Mouse (Mus musculus) embryonic facial prominence, embryonic 11.5 days (tissue): ENCODE measurements around the gene Lima1. TPM values are rescaled to one million over a fixed set of nuclear protein-coding genes. Genes with fewer than 3 reads are reported as not detected.
A peak's percentile ranks its signal among the peaks of the same experiment; 100 is the strongest.

ENCODE experiments used
- ATAC-seq: fragments of 200-750 bp; cut with Nextera tagmentation; replicated peaks from 2 replicates; pipeline ENCODE4 v1.8.0; 2017; ENCODE audit warnings: low read depth; ENCODE audit not compliant: insufficient number of reproducible peaks, low FRiP score, low TSS enrichment
- DNase-seq: peaks from one replicate; pipeline ENCODE4 v3.0.0-alpha.2; 2015; ENCODE audit warnings: low spot score
- H3K27ac ChIP-seq: fragments of 300-500 bp; sonication (generic); replicated peaks from 2 replicates; pipeline ENCODE4 v1.5.1; 2014; ENCODE audit warnings: mild to moderate bottlenecking, low read depth, low read length, control low read depth
- H3K27me3 ChIP-seq: fragments of 300-500 bp; sonication (generic); 2 replicates; pipeline ENCODE4 v1.6.1; 2014; ENCODE audit warnings: mild to moderate bottlenecking, low read length, moderate library complexity, mixed read lengths; ENCODE audit not compliant: control insufficient read depth, insufficient read depth
- H3K36me3 ChIP-seq: fragments of 300-500 bp; sonication (generic); replicated peaks from 2 replicates; pipeline ENCODE4 v1.6.1; 2014; ENCODE audit warnings: low read depth, mild to moderate bottlenecking, low read length, moderate library complexity, mixed read lengths; ENCODE audit not compliant: control insufficient read depth, insufficient read depth
- H3K4me1 ChIP-seq: fragments of 300-500 bp; sonication (generic); 2 replicates; pipeline ENCODE4 v1.6.1; 2014; ENCODE audit warnings: low read length, mixed read lengths; ENCODE audit not compliant: control insufficient read depth, insufficient read depth
- H3K4me2 ChIP-seq: fragments of 300-500 bp; sonication (generic); 2 replicates; pipeline ENCODE4 v1.6.1; 2014; ENCODE audit warnings: low read depth, mild to moderate bottlenecking, control low read depth, low read length, moderate library complexity
- H3K4me3 ChIP-seq: fragments of 300-500 bp; sonication (generic); 2 replicates; pipeline ENCODE4 v1.5.1; 2014; ENCODE audit warnings: low read depth, low read length, control low read depth
- H3K9ac ChIP-seq: fragments of 300-500 bp; sonication (generic); replicated peaks from 2 replicates; pipeline ENCODE4 v1.6.1; 2014; ENCODE audit warnings: mild to moderate bottlenecking, control low read depth, low read length
- H3K9me3 ChIP-seq: fragments of 300-500 bp; sonication (generic); replicated peaks from 2 replicates; pipeline ENCODE4 v1.6.1; 2016; ENCODE audit warnings: mild to moderate bottlenecking, low read length, inconsistent platforms, mixed read lengths; ENCODE audit not compliant: control insufficient read depth
- WGBS: fragments of 180-500 bp; shearing (Covaris S2); extraction: QIAGEN DNeasy Blood & Tissue Kit; methylation state at CpG from one replicate; pipeline ENCODE4 v1.1.7; 2014; 5-methylcytosine and 5-hydroxymethylcytosine counted together
- polyA plus RNA-seq: library from polyadenylated mRNA; unstranded; fragments of >200 nt; fragmentation: Nextera tagmentation; extraction: Ambion mirVana; gene quantifications from 2 replicates; pipeline ENCODE4 v1.2.1, GENCODE M21; 2014

Gene Lima1
- polyA plus RNA-seq, 1 experiment from 2014 or later: 80.8 TPM

DNA sequence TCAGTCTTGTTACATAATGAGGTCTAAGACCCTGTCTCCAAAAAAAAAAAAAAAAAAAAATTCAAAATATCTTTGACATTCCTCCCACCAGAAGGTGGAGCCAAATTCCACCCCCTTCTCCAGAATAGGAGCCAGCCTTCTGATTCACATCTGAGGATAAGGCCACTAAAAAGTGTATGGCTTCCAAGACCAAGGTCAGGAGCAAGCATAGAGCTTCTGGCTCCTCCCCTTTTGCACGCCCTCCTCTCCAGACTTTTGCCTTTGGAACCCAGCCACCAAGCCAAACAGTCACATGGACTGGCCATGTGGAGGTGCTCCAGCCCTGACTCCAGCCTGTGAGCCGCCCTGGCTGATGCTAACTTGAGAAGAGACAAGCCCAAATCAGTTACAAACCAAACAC is 35.3 kb downstream of the Lima1 start:
- H3K4me3 ChIP-seq: no peak overlapping the region
- no peak overlapping the region for H3K27ac ChIP-seq
- H3K9me3 ChIP-seq: no peaks in the 10 kb centered on the region
- no peak overlapping the region for H3K9ac ChIP-seq
- DNase-seq (no peak), ATAC-seq (no peak)
- H3K27me3 ChIP-seq: no peaks in the 10 kb centered on the region
- no peak overlapping the region for H3K4me2 ChIP-seq
- H3K4me1 ChIP-seq: no peaks in the 10 kb centered on the region
- WGBS: 82% methylated on average over 2 of the region's 2 CpGs
- H3K36me3 ChIP-seq: no peaks in the 10 kb centered on the region

DNA sequence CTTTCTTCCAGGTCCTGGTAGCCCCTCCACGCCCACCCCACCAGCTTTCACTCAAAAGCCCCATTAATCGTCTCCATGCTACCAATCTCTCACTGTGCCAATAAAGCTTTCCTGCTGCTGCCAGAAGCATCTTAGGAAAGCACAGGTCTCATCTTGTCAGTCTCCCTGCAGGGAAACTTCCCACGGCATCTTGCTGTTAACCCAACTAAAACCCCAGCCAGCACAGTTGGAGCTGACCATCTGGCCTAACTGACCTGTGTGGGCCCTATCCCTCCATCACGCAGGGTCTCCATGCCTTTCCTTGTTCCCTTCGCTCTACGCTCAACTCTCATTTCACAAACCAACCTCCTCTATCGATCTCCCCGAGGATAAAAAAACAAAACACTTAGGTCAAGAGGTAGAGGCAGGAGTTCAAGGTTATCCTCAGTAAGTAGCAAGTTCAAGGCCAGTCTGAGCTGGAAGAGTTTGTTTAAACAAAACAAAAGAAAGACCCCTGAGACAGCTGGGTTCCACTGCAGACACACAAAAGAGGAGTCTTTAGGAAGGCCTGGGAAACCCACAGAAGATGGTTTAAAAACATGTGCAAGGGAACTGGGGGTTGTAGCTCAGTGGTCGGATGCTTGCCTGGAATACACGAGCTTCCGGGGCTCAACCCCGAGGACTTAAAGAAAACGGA is 36.0 kb downstream of the Lima1 start:
- H3K27ac ChIP-seq: no peak overlapping the region
- H3K27me3 ChIP-seq: no peaks in the 10 kb centered on the region
- H3K4me2 ChIP-seq: no peak overlapping the region
- no peaks in the 10 kb centered on the region for H3K9me3 ChIP-seq
- no peak overlapping the region for H3K4me3 ChIP-seq
- no peaks in the 10 kb centered on the region for H3K4me1 ChIP-seq
- ATAC-seq (no peak), DNase-seq (no peak)
- no peaks in the 10 kb centered on the region for H3K36me3 ChIP-seq
- 71% methylated on average over 13 of the region's 13 CpGs for WGBS
- H3K9ac ChIP-seq: no peak overlapping the region

- Histone ChIP-seq H3K9me3 (no peaks in the 10 kb centered on the region), H3K4me1 (no peaks in the 10 kb centered on the region), H3K27ac (no peak overlapping the region), H3K36me3 (no peaks in the 10 kb centered on the region), H3K4me3 (no peak overlapping the region), H3K27me3 (no peaks in the 10 kb centered on the region), H3K4me2 (no peak overlapping the region), H3K9ac (no peak overlapping the region)
- ATAC-seq: no peak
- no peak for DNase-seq
- WGBS: 68% methylated on average over 7 of the region's 7 CpGs
Observed at GRCm38 (mm10) chr15:99837561-99837960, 37.7 kb downstream of the Lima1 start.

DNA sequence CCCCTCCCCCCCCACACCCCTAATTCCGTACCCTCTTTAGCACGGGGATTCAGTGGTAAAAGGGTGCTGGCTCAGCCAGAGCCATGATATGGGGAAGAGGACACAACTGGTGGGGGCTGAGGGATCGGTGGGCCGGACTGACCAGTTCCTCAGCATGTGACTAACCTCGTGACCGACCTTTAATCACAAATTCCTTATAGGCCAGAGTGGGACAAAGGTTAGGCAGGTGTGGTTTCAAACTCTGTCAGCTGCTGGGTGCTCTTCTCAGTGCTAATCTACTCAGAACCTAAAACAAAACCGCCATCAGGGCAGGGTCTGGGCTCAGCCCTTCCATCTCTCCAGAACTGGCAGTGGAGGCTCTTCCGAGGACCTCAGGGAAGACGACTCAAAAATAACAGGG is 40.1 kb downstream of the Lima1 start:
- Histone ChIP-seq H3K36me3 (no peaks in the 10 kb centered on the region), H3K9ac (no peak overlapping the region), H3K4me2 (no peak overlapping the region), H3K4me3 (no peak overlapping the region), H3K9me3 (no peaks in the 10 kb centered on the region), H3K4me1 (no peaks in the 10 kb centered on the region), H3K27me3 (no peaks in the 10 kb centered on the region), H3K27ac (no peak overlapping the region)
- ATAC-seq (no peak), DNase-seq (no peak)
- WGBS: 61% methylated on average over 9 of the region's 9 CpGs

DNA sequence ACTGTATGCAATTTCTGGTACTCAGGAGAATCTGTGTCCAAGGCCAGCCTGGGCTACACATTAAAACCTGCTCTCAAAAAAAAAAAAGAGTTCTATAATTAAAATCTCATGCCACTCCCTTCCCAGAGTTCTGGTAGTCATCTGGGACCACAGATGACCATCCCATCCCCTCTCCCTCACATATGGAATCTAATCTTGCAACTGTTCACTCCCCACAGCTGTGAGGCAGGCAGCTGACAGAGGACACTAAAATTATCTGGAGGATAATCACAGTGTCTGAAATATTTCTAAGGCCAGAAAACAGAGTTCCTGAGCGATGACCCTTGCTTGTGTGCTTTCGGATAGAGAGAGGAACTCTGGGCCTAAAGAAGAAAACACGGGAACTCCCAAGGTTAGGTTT is 40.6 kb downstream of the Lima1 start:
- Histone ChIP-seq H3K27me3 (no peaks in the 10 kb centered on the region), H3K4me3 (no peak overlapping the region), H3K36me3 (no peaks in the 10 kb centered on the region), H3K4me1 (no peaks in the 10 kb centered on the region), H3K9me3 (no peaks in the 10 kb centered on the region), H3K9ac (no peak overlapping the region), H3K27ac (no peak overlapping the region), H3K4me2 (no peak overlapping the region)
- no peak for ATAC-seq
- 69% methylated on average over 3 of the region's 3 CpGs for WGBS
- DNase-seq: no peak

GRCm38 (mm10) chr15:99833648-99834454 is 41.4 kb downstream of the Lima1 start:
- no peaks in the 10 kb centered on the region for H3K9me3 ChIP-seq
- no peaks in the 10 kb centered on the region for H3K4me1 ChIP-seq
- H3K9ac ChIP-seq: no peak overlapping the region
- DNase-seq (no peak), ATAC-seq (no peak)
- no peak overlapping the region for H3K27ac ChIP-seq
- H3K36me3 ChIP-seq: no peaks in the 10 kb centered on the region
- H3K27me3 ChIP-seq: no peaks in the 10 kb centered on the region
- H3K4me3 ChIP-seq: no peak overlapping the region
- H3K4me2 ChIP-seq: no peak overlapping the region
- WGBS: 88% methylated on average over 5 of the region's 5 CpGs

DNA sequence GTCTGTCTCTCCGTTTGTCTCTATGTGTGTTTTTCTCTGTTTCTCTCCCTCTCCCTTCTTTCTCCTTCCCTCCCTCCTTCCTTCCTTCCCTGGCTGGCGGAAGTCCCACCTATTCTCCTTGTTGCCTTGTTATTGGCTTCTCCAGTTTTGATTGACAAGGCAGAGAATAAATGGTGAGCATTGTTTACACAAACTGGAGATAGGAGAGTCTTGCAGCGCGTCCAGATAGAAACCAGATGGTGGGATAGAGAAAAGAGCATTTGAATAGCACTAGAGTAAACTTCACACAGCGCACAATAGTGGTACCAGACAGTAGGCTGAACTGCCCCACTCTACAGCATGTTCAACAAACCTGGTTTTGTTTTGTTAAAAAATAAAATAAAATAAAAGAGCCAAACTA is 43.7 kb downstream of the Lima1 start:
- Histone ChIP-seq H3K4me3 (no peak overlapping the region), H3K27me3 (no peaks in the 10 kb centered on the region), H3K27ac (no peak overlapping the region), H3K9me3 (no peaks in the 10 kb centered on the region), H3K4me2 (no peak overlapping the region), H3K9ac (no peak overlapping the region), H3K4me1 (no peaks in the 10 kb centered on the region), H3K36me3 (no peaks in the 10 kb centered on the region; the same call in 1 of the 2 replicates)
- 37% methylated on average over 5 of the region's 5 CpGs for WGBS
- DNase-seq: peak; percentile 76
- ATAC-seq: no peak

DNA sequence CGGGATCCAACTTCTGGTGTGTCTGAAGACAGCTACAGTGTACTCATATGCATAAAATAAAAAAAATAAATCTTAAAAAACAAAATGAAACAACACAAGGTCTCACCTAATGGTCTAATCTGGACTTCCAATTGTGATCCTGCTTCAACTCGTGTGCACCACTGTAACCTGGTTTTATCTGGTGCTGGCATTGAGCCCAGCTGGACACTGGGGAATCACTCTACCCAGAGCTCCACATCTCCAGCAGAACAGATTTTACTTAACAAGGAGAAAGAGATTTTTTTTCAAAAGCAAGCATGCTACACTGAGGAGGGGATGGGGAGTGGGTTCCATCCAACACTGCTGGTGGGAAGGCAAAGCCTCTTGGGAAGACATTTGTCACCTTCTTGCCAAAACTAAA is 47.2 kb downstream of the Lima1 start:
- 83% methylated on average over 2 of the region's 2 CpGs for whole genome bisulfite sequencing

More for the DNA sequence above, 47.2 kb downstream of the Lima1 start:
- no peak for ATAC-seq
- Histone ChIP-seq H3K4me2 (no peak overlapping the region), H3K9me3 (no peaks in the 10 kb centered on the region), H3K9ac (no peak overlapping the region), H3K36me3 (no peaks in the 10 kb centered on the region; the same call in 1 of the 2 replicates), H3K4me1 (no peaks in the 10 kb centered on the region), H3K27ac (no peak overlapping the region), H3K27me3 (no peaks in the 10 kb centered on the region), H3K4me3 (no peak overlapping the region)
- no peak for DNase-seq
